Mouse (Mus musculus) ES-E14 (cell line): ENCODE results near the gene Kcnk16. TPM values are rescaled to one million over a fixed set of nuclear protein-coding genes. Genes with fewer than 3 reads are reported as not detected.
A peak's percentile ranks its signal among the peaks of the same experiment; 100 is the strongest.

ENCODE experiments used
- DNase-seq: peaks from one replicate; pipeline ENCODE4 v3.0.0-alpha.2; 2013; ENCODE audit warnings: low read depth, low spot score
- H3K27ac ChIP-seq: 2 replicates; pipeline ENCODE4 v1.5.1; 2012; ENCODE audit warnings: low read depth, mild to moderate bottlenecking, low read length, moderate library complexity, mixed read lengths; ENCODE audit not compliant: poor library complexity, insufficient read depth, severe bottlenecking
- H3K36me3 ChIP-seq: 2 replicates; pipeline ENCODE4 v1.6.1; 2012; ENCODE audit warnings: mild to moderate bottlenecking, low read length, moderate library complexity, mixed read lengths; ENCODE audit not compliant: control insufficient read depth, poor library complexity, insufficient read depth, severe bottlenecking
- H3K4me1 ChIP-seq, 2 experiments: fragments of 150-350 bp in 1 of 2; sonication (generic) in 1 of 2; 2 replicates each; pipeline ENCODE4 v1.6.1; 2012; ENCODE audit warnings: low read length in 2 of 2, mild to moderate bottlenecking in 1 of 2, mixed read lengths in 1 of 2; ENCODE audit not compliant: control insufficient read depth in 2 of 2, insufficient read depth in 2 of 2, poor library complexity in 1 of 2
- H3K4me3 ChIP-seq, 2 experiments: fragments of 150-350 bp in 1 of 2; sonication (generic) in 1 of 2; 2 replicates each; pipeline ENCODE4 v1.5.1; 2012; ENCODE audit warnings: low read length in 2 of 2, low read depth in 1 of 2, mild to moderate bottlenecking in 1 of 2, mixed read lengths in 1 of 2; ENCODE audit not compliant: insufficient read depth in 1 of 2, poor library complexity in 1 of 2, severe bottlenecking in 1 of 2
- H3K9ac ChIP-seq: 2 replicates; pipeline ENCODE4 v1.6.1; 2012; ENCODE audit warnings: low read depth, mild to moderate bottlenecking, low read length, mixed read lengths; ENCODE audit not compliant: poor library complexity, insufficient read depth, severe bottlenecking
- H3K9me3 ChIP-seq: fragments of 150-350 bp; sonication (generic); 2 replicates; pipeline ENCODE4 v1.6.1; 2012; ENCODE audit warnings: low read depth, mild to moderate bottlenecking, low read length; ENCODE audit not compliant: control insufficient read depth, insufficient read depth
- CHD2 ChIP-seq: IDR thresholded peaks from 2 replicates; pipeline ENCODE4 v1.6.1; 2014; ENCODE audit warnings: mild to moderate bottlenecking, low read depth, low read length, inconsistent platforms
- HCFC1 ChIP-seq: IDR thresholded peaks from 2 replicates; pipeline ENCODE4 v1.6.1; 2012; ENCODE audit warnings: low read length, inconsistent platforms, borderline replicate concordance; ENCODE audit not compliant: insufficient read depth
- MAFK ChIP-seq: IDR thresholded peaks from 2 replicates; pipeline ENCODE4 v1.6.1; 2014; ENCODE audit warnings: mild to moderate bottlenecking, low read depth, low read length, inconsistent platforms; ENCODE audit not compliant: insufficient read depth
- ZC3H11A ChIP-seq: IDR thresholded peaks from 2 replicates; pipeline ENCODE4 v1.6.1; 2012; ENCODE audit warnings: low read depth, mild to moderate bottlenecking, inconsistent platforms, low read length, borderline replicate concordance
- ZNF384 ChIP-seq: IDR thresholded peaks from 2 replicates; pipeline ENCODE4 v1.6.1; 2012; ENCODE audit warnings: low read depth, low read length, inconsistent platforms
- in situ Hi-C, 2 experiments: fragments of 600-800 bp; cut with MboI; formaldehyde crosslinking; loops; one replicate each; pipeline ENCODE4 v1.15.1; 2025; ENCODE audit warnings: low sequenced_read_pairs in 2 of 2, inconsistent platforms in 1 of 2; ENCODE audit not compliant: unreplicated experiment in 2 of 2
- total RNA-seq: library from RNA; depleted of rRNA; stranded (reverse); fragments of 300-350 nt; gene quantifications from 2 replicates; pipeline ENCODE4 v1.2.3, GENCODE M21; 2012

Gene Kcnk16
- total RNA-seq, 1 experiment, result not detected

DNA sequence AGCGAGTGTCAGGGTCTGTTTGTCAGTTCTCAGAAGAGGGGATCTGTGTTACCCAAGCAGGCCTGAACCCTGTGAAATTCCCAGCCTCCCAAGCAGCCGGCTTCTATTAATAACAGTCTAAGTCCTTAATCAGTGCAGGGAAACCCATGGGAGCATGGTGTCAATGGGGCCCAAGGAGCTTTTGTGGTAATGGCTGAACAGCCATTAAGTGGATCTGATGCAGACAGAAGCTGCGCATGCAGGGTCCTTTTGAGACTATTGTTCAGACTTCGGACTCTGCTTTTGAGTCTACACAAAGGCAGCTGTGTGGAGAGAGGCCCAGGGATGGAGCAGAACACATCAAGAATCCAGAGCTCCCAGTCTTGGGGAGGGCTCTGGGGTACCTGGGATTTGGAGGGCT, 43.5 kb downstream of the Kcnk16 start:
- in situ Hi-C loops, result no loop called here
- Histone ChIP-seq H3K9me3 (no peaks in the 10 kb centered on the region), H3K36me3 (no peaks in the 10 kb centered on the region), H3K9ac (no peak overlapping the region), H3K4me3 (no peak overlapping the region), H3K27ac (no peak overlapping the region), H3K4me1 (peaks cover 7 to 11% of the 10 kb centered on the region in 2 experiments; a peak in 2 of 4 replicates)
- TF ChIP-seq HCFC1 (no peak), ZC3H11A (no peak), ZNF384 (no peak), MAFK (no peak), CHD2 (no peak)
- DNase-seq, result no peak

DNA sequence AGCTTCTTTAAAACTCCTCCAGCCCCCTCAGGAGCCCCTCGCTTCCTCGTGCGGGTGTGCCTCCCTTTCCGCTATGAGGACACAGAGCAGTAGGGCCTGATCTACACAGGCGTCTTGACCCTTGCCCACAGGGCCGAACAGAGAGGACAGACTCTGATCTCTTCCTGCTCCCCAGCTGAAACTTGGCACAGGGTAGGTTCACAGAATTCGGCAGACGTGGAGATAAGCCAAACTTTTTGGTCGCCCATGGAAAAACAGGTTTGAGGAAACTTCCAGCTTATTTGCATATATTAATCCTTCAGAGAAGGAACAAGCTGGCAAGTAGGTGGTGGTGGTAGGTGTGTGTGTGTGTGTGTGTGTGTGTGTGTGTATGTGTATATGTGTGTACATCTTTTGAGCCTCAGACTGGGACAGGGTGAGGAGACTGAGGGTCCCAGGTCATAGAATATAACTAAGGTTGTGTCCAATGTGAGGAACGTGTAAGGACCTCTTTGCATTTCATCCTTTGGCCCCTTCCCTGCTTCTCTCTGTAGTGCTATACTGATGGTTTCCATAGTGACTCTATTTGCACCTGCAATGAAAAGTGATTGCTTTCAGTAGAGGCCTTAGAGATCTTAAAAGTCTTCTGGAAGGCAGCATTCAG, 44.3 kb downstream of the Kcnk16 start:
- in situ Hi-C loops, result no loop called here
- no peak for DNase-seq
- Histone ChIP-seq H3K9me3 (no peaks in the 10 kb centered on the region), H3K4me1 (peaks cover 7 to 18% of the 10 kb centered on the region in 2 experiments; a peak in 2 of 4 replicates), H3K36me3 (no peaks in the 10 kb centered on the region), H3K4me3 (no peak overlapping the region), H3K9ac (peak overlapping the region; percentile 34; the same call in 1 of the 2 replicates), H3K27ac (no peak overlapping the region)
- TF ChIP-seq ZC3H11A (no peak), ZNF384 (no peak), HCFC1 (no peak), MAFK (no peak), CHD2 (no peak)

DNA sequence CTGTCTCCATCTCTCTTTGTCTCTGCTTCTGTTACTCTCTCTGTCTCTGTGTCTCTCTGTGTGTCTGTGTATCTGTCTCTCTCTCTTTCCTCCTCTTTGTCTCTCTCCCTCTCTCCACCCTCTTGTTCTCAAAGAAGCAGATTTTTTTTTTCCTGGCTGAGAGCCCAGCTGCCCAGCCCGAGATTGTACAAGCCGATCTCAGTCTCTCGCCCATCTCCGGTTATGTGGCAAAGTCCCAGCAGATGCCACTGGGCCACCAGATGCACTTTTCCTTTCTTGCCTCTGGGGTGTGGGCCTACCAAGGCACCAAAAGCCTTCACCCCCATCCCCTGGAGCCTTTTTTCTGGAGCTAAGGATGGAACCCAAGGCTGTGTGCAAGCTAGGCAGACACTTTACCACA, 44.8 kb downstream of the Kcnk16 start:
- Histone ChIP-seq H3K36me3 (no peaks in the 10 kb centered on the region), H3K9me3 (no peaks in the 10 kb centered on the region), H3K4me1 (peaks cover 10 to 21% of the 10 kb centered on the region in 2 experiments; a peak in 3 of 4 replicates), H3K9ac (peak overlapping the region; percentile 34; the same call in 1 of the 2 replicates), H3K4me3 (no peak overlapping the region), H3K27ac (no peak overlapping the region)
- in situ Hi-C loops, result no loop called here
- DNase-seq, result no peak
- TF ChIP-seq ZC3H11A, result no peak
- no peak for TF ChIP-seq CHD2
- TF ChIP-seq MAFK, result no peak
- no peak for TF ChIP-seq HCFC1
- no peak for TF ChIP-seq ZNF384

DNA sequence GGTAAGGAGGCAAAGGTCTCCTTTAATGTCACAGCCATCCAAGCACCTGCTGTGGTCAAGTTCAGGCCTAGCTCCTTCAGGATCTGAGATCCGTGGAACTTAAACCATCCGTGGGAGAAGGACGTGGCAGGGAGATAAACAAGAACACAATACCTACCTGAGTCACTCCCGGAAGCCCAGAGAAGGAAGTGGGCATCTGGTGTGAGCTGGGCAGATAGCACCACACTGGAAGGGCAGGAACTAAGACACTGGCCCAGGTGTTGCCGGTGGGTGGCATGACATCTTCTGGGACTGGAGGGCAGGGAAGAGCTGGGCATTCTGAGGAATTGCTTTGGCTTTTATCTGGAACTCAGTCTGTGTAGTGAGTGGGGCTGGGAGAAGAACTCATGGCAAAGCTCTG, 45.7 kb downstream of the Kcnk16 start:
- Histone ChIP-seq H3K36me3 (no peaks in the 10 kb centered on the region), H3K4me3 (no peak overlapping the region), H3K9ac (no peak overlapping the region), H3K27ac (no peak overlapping the region), H3K4me1 (peaks cover 17 to 21% of the 10 kb centered on the region in 2 experiments), H3K9me3 (no peaks in the 10 kb centered on the region)
- DNase-seq, result no peak
- in situ Hi-C loops, result no loop called here
- TF ChIP-seq MAFK (no peak), ZNF384 (no peak), ZC3H11A (no peak), HCFC1 (no peak), CHD2 (no peak)
